Mouse (Mus musculus) cerebellum, adult 11-12 months (tissue): ENCODE measurements at regions not wholly inside any gene's neighbourhood (a gene's known extent, or its start where the extent isn't known, plus 50 kb on each side); places are given as distances from the start of the nearest gene placed in this dataset.

Experiments used
- DNase-seq: peaks from one replicate; pipeline ENCODE4 v3.0.0; 2022

GRCm38 (mm10) chr8:114072330-114072729 is 61.0 kb upstream of the Nudt7 start:
- DNase-seq: no peak

DNA sequence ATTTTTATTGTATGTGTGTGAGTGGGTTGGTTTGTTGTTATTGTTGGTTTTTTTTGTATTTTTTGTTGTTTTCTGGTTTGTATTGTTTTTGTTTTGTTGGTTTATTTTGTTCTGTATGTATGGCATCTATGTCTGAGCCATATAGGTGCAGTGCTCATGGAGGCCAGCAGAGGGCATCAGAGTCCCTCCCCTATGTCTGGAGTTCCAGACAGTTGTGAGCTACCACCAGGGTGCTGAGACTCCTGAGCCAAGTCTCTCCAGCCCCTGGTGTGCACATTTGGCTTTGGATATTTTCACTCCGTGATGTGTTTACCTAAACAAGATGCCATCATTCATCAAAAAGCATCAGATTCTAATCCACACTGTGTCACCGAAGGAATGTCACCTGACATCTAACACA is 59.2 kb upstream of the Nudt7 start:
- no peak for DNase-seq

DNA sequence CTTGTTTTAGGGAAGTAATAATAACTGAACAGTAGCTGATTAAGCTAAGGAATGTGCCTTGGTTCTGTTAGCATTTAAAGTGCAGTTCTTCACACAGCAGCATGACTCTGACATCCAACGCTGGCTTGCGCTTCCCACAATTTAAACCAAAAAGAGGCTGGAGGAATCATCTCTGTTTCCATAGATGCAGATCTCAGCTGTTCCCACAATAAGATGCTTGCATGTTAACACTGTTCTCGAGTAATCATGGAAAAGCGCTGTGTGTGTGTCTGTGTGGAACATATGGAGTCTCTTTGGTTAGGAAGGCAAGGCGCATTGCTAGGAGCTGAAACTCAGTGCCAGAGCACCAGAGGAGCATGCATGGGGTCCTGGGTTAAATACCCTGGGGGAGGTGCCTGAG is 56.7 kb upstream of the Nudt7 start:
- DNase-seq: no peak

GRCm38 (mm10) chr8:114081049-114081756 is 52.2 kb upstream of the Nudt7 start:
- peak; percentile 54 for DNase-seq

GRCm38 (mm10) chr8:114081757-114082059 is 51.6 kb upstream of the Nudt7 start:
- DNase-seq: no peak
